Mouse (Mus musculus) testis, adult 2 months (tissue): ENCODE measurements around the gene Prrc2a. TPM values are rescaled to one million over a fixed set of nuclear protein-coding genes. Genes with fewer than 3 reads are reported as not detected.

Experiments used
- H3K27ac ChIP-seq: fragments of 200-500 bp; 2 replicates; pipeline ENCODE4 v1.5.1; 2012; ENCODE audit warnings: low read depth, low read length; ENCODE audit not compliant: control insufficient read depth, insufficient read depth
- H3K27me3 ChIP-seq: fragments of 200-500 bp; 2 replicates; pipeline ENCODE4 v1.6.1; 2012; ENCODE audit warnings: mild to moderate bottlenecking, low read length, moderate library complexity; ENCODE audit not compliant: control insufficient read depth, insufficient read depth
- H3K36me3 ChIP-seq: fragments of 200-500 bp; 2 replicates; pipeline ENCODE4 v1.6.1; 2012; ENCODE audit warnings: mild to moderate bottlenecking, low read length; ENCODE audit not compliant: control insufficient read depth, insufficient read depth
- H3K4me1 ChIP-seq: fragments of 200-500 bp; 2 replicates; pipeline ENCODE4 v1.6.1; 2012; ENCODE audit warnings: low read length; ENCODE audit not compliant: control insufficient read depth, insufficient read depth
- H3K4me3 ChIP-seq: fragments of 200-500 bp; 2 replicates; pipeline ENCODE4 v1.5.1; 2012; ENCODE audit warnings: low read depth, mild to moderate bottlenecking, low read length, moderate library complexity, mixed read lengths; ENCODE audit not compliant: control insufficient read depth
- CTCF ChIP-seq: fragments of 200-500 bp; IDR thresholded peaks from 2 replicates; pipeline ENCODE4 v1.5.1; 2012; ENCODE audit warnings: low read depth, mild to moderate bottlenecking, inconsistent platforms, low read length, moderate library complexity; ENCODE audit not compliant: control insufficient read depth, insufficient read depth, insufficient replicate concordance
- POLR2A ChIP-seq: fragments of 200-500 bp; IDR thresholded peaks from 2 replicates; pipeline ENCODE4 v1.6.1; 2012; ENCODE audit warnings: low read depth, mild to moderate bottlenecking, inconsistent platforms, low read length, moderate library complexity; ENCODE audit not compliant: control insufficient read depth
- polyA plus RNA-seq: library from polyadenylated mRNA; depleted of rRNA; stranded (reverse); fragments of >200 nt; gene quantifications from 2 replicates; pipeline ENCODE4 v1.2.3, GENCODE M21; 2012

Prrc2a gene
- polyA plus RNA-seq, 1 experiment = 515 TPM

DNA sequence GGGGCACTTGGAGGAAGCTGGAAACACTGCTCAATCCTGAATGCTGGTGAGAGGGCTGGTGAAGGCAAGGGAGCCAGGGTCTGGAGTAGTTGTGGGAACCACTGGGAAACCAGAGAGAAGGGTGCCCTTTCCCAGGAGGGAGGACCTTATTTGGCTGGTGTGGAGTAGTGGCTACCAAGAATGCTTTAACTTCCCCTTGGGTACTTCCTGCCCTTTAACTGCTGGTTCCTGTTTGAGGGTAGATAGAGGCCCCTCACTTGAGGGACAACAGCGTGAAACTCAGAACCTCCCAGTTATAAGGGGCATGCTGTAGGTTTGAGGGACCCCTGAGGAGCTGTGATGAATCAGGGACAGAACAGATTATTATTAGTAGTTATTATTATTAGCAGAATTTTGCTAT, 24.5 kb upstream of the Prrc2a start:
- Histone ChIP-seq H3K36me3 (no peaks in the 10 kb centered on the region), H3K27me3 (no peaks in the 10 kb centered on the region), H3K4me3 (no peak overlapping the region), H3K4me1 (peaks cover 10% of the 10 kb centered on the region), H3K27ac (no peak overlapping the region)
- TF ChIP-seq POLR2A = no peak
- no peak for TF ChIP-seq CTCF

DNA sequence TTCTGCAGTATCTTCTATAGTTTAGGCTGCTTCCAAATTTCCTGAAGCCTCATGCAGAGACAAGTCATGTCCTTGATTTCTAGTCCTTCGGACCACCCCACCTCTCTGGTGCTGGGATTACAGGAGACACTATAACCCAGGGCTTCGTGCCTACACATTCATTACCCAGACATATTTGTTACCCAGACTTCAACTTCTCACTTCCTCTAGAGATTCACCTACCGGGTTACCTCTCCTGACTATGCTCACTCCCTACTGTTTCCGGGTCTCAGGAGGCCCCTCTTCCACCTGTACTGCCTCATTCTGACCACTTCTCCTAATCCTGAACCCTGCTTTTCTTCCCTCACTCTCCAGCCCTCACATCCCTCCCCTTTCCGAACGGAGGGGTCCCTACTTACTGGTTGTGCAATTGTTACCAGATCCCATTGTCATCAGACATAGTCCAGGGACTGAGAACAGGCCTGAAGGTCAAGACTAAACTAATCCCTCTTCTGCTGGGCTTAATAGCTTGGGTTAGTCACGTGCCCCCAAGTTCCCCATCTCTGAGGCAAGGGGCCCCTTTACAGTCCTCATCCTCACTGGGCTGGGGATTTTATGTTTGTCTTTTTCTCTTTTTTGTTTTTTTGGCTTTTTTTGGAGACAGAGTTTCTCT, 23.4 kb upstream of the Prrc2a start, which contains the start of gene Lst1:
TSS of gene Lst1 (minus strand) at position 481 of the 652 bp plus-strand sequence.
- TF ChIP-seq CTCF (no peak), POLR2A (no peak)
- H3K27ac ChIP-seq = no peak within 1 kb of the TSS
- no peaks in the 10 kb centered on the region for H3K27me3 ChIP-seq
- peaks cover 10% of the 10 kb centered on the region for H3K4me1 ChIP-seq
- no peaks in the 10 kb centered on the region for H3K36me3 ChIP-seq
- H3K4me3 ChIP-seq = no peak within 1 kb of the TSS

DNA sequence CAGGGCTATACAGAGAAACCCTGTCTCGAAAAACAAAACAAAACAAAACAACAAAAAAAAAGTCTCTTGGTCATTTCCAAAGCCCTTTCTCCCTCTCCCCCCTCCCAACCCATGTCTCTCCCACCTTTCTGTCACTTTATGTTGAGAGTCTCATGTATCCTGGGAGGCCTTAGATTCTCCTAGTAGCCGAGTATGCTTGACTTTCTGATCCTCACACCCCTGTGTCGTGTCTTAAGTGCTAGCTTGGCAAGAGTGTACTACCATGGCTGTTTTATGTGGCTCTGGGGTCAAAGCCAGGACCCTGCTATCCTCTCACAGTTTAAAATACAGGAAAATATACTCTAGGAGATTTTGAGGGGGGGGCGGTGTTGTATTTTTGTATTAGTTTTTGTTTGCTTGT, 22.6 kb upstream of the Prrc2a start:
- TF ChIP-seq CTCF (no peak), POLR2A (no peak)
- H3K4me3 ChIP-seq = no peak overlapping the region
- peaks cover 10% of the 10 kb centered on the region for H3K4me1 ChIP-seq
- H3K27ac ChIP-seq = no peak overlapping the region
- no peaks in the 10 kb centered on the region for H3K36me3 ChIP-seq
- no peaks in the 10 kb centered on the region for H3K27me3 ChIP-seq

DNA sequence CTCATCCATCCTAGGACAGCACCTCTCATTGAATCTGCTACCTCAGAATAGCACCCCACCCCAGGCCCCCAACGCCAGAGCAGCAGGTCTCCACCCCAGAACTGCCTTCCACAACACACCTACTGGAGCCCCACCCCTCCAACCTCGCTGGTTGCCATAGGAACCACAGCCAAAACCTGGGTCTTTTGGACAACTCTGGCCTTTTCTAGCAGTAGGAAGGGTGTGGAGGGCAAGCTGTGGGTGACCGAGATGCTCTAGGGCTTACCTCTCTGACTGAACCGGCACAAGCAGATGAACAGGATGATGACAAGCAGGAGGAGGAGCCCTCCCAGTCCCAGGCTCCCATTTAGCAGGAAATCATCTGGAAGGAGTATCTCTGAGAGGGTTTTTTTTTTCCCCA, 22.0 kb upstream of the Prrc2a start:
- H3K27ac ChIP-seq = no peak overlapping the region
- H3K27me3 ChIP-seq = no peaks in the 10 kb centered on the region
- no peak for TF ChIP-seq CTCF
- no peak for TF ChIP-seq POLR2A
- no peak overlapping the region for H3K4me3 ChIP-seq
- no peaks in the 10 kb centered on the region for H3K36me3 ChIP-seq
- H3K4me1 ChIP-seq = peaks cover 10% of the 10 kb centered on the region

DNA sequence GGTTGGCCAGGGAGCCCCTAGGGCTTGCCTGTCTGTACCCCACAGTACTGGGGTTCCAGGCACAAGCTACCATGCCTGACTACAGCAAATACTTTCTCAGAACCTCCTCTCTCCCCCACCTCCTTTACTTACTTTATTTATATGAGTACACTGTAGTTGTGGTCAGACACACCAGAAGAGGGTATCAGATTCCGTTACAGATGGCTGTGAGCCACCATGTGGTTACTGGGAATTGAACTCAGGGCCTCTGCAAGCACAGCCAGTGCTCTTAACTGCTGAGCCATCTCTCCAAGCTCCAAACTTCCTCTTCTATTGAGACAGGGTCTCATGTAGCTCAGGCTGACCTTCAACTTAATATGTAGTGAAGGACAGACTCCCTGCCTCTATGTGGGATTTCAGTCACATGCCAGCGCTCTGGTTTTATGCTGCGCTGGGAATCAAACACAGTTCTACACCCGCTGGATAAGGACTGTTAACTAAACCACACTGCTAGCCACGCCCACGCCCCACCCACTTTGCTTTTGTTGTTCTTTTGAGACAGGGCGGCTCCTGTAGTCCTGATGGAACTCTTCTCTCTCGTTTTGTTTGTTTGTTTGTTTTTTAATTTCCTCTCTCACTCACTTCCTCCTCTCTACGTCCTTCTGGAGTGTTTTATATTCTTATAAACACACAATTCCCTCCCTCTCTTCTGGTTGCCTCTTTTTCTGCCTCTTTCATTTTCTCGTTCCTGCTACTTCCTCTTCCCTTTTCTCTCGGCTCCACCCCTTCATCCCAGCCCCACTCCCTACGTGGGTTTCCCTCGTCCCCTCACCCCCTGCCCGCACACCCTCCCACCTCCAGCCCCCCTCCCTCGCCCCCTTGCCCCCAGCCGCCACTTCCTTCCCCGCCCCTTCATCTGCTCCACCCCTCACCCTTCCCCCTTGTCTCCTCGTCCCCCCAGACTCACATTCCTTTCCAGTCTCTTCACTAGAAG, 21.2 kb upstream of the Prrc2a start:
- H3K27me3 ChIP-seq = no peaks in the 10 kb centered on the region
- no peak for TF ChIP-seq CTCF
- no peak for TF ChIP-seq POLR2A
- H3K4me3 ChIP-seq = peak overlapping the region; percentile 17
- H3K27ac ChIP-seq = no peak overlapping the region
- no peaks in the 10 kb centered on the region for H3K36me3 ChIP-seq
- peaks cover 10% of the 10 kb centered on the region for H3K4me1 ChIP-seq

DNA sequence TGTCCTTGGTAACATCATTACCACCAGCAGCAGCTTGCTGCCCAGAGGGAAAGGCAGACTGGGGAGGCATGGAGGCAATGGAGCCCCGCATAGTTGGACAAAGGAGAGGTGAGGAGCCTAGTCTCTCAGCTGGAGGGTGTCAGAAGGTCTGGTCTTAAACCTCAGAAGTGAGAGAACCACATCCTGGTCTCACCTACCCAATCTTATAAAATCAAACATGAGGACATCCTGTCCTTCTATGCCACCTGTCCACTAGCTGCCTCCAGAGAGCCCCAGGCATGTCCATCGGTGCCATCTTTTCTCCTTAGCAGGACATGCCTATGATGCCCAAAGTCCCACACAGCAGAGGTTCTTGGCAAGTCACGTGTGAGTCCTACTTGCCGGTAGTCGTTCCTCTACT, 15.4 kb upstream of the Prrc2a start:
- Histone ChIP-seq H3K27ac (no peak overlapping the region), H3K36me3 (no peaks in the 10 kb centered on the region), H3K27me3 (no peaks in the 10 kb centered on the region), H3K4me3 (no peak overlapping the region), H3K4me1 (no peaks in the 10 kb centered on the region)
- no peak for TF ChIP-seq POLR2A
- no peak for TF ChIP-seq CTCF

DNA sequence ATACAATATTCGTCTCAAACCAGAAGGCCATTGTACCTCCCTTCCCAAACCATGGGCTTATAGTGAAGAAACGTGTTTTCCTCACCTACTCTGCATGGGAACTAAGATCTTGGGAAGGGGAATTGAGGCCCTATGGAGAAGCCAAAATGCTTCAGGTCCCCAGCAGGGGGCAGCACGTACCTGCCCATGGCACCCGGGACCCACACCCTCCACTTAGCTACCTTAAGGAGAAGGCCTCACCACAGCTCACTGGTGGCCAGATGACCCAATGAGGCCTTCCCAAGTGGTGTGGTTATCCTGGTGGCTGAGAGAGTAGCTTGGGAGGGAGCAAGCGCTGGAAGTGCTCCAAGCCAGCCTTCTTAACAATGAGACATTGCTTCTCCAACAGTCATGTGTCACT, 13.8 kb upstream of the Prrc2a start:
- no peaks in the 10 kb centered on the region for H3K27me3 ChIP-seq
- TF ChIP-seq POLR2A = no peak
- TF ChIP-seq CTCF = peak; percentile 82; the same call in 1 of the 2 replicates
- H3K36me3 ChIP-seq = no peaks in the 10 kb centered on the region
- no peak overlapping the region for H3K4me3 ChIP-seq
- no peak overlapping the region for H3K27ac ChIP-seq
- H3K4me1 ChIP-seq = no peaks in the 10 kb centered on the region
